Mouse (Mus musculus) bone marrow, adult 2 months (tissue): ENCODE results near the gene Tpd52l2. TPM values are rescaled to one million over a fixed set of nuclear protein-coding genes. Genes with fewer than 3 reads are reported as not detected.
A peak's percentile ranks its signal among the peaks of the same experiment; 100 is the strongest.

Source experiments
- H3K27ac ChIP-seq: fragments of 200-500 bp; 2 replicates; pipeline ENCODE4 v1.5.1; 2012; ENCODE audit warnings: low read depth, mild to moderate bottlenecking, control low read depth, inconsistent platforms, low read length; ENCODE audit not compliant: control insufficient read depth, poor library complexity, insufficient read depth
- H3K4me1 ChIP-seq: fragments of 200-500 bp; 2 replicates; pipeline ENCODE4 v1.6.1; 2011; ENCODE audit warnings: low read length; ENCODE audit not compliant: control insufficient read depth, insufficient read depth
- H3K4me3 ChIP-seq: fragments of 200-500 bp; replicated peaks from 2 replicates; pipeline ENCODE3; 2011; ENCODE audit warnings: mild to moderate bottlenecking, low read depth, low read length, control low read depth; ENCODE audit not compliant: control insufficient read depth
- CTCF ChIP-seq: fragments of 200-500 bp; IDR thresholded peaks from 2 replicates; pipeline ENCODE4 v1.5.1; 2011; ENCODE audit warnings: low read length, control low read depth; ENCODE audit not compliant: control insufficient read depth, insufficient read depth
- POLR2A ChIP-seq: fragments of 200-500 bp; IDR thresholded peaks from 2 replicates; pipeline ENCODE4 v1.6.1; 2011; ENCODE audit warnings: low read depth, mild to moderate bottlenecking, control low read depth, low read length, borderline replicate concordance; ENCODE audit not compliant: control insufficient read depth
- WGBS: fragments of 180-500 bp; shearing (Covaris S2); methylation state at CpG from one replicate; pipeline ENCODE4 v1.1.7; 2018; 5-methylcytosine and 5-hydroxymethylcytosine counted together
- polyA plus RNA-seq: library from polyadenylated mRNA; stranded (reverse); fragments of >200 nt; gene quantifications from 2 replicates; pipeline ENCODE4 v1.2.4, GENCODE M21; 2011; ENCODE audit warnings: low replicate concordance; ENCODE audit not compliant: missing spikeins, insufficient read depth, insufficient read length

Tpd52l2 gene
- polyA plus RNA-seq, 1 experiment: 32.9 TPM

DNA sequence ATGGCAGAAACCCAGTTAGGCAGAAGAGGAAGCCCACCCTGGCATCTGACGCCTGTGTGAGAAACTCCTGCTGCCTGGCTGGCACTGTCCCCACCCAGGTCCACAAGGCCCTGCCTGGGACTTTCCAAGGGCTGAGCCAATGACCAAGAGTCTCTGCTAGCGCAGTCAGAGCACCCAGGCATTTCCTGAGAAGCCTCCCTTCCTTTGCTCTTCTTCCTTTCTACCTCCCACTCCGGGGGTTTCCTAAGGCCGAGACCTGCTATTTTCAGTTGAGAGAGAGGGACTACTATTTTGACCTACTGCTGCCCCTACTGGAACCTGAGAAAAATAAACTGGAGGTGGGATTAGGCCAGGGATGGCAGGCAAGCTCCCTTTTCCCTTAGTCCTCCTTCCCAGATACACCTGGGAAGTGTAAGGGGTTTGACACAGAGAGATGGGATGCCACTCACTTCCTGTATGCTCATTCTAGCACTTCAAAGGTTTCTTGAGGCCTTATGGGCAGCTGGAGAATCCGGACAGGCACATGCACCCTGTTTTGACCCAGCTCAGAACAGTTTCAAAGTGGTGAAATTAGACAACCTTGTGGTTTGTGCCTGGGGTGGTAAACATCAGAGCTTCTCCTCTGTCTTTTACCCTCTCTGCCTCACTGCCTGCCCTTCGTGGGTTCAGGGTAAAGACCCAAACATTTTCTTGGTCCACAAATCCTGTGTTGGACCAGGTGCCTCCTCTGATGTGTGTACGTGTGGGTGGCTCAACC lies 13.2 kb upstream of the Tpd52l2 start:
- Histone ChIP-seq H3K4me3 (no peak overlapping the region), H3K4me1 (peaks cover 1% of the 10 kb centered on the region; the same call in 1 of the 2 replicates), H3K27ac (peak overlapping the region; percentile 25)
- TF ChIP-seq POLR2A: no peak
- TF ChIP-seq CTCF: no peak
- 4% methylated on average over 7 of the region's 7 CpGs for WGBS

DNA sequence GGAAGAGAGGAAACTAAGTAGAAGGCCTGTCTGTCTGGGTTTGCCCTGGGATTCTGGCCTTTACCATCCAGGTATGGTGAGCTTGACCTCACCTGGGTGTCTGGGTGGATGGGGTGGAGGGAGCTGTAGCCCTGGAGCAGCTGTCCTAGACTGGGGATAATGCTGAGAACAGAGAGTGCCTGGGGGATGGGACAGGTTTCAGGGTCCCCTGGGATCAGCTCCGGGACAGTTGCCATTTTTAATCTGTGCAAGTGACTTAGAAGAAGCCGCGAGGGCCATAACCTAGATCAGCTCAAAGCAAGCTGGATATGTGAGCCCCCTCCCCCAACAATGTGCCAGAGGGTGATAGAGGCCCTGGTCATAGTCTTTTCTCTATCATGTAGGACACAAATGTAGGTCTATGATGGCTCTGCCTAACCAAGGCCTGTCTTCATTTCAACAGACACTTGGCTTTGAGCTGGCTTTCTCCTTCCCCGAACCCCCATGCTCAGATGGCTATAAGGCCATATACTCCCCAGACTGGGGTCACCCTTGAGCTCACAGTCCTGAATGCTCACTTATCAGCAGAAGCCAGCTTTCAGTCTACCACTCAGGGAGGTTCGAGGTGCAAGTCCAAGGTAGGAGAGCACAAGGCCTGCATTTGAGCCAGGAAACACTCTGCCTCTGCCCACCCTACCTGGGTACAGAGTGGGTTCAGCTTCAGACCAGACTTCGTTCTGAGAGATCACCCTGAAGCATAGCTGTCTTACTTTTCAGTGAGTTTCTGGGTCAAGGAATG lies 12.3 kb upstream of the Tpd52l2 start:
- 63% methylated on average over 6 of the region's 6 CpGs for WGBS
- H3K27ac ChIP-seq: no peak overlapping the region
- TF ChIP-seq CTCF: no peak
- TF ChIP-seq POLR2A: no peak
- H3K4me3 ChIP-seq: no peak overlapping the region
- H3K4me1 ChIP-seq: peaks cover 1% of the 10 kb centered on the region; the same call in 1 of the 2 replicates

DNA sequence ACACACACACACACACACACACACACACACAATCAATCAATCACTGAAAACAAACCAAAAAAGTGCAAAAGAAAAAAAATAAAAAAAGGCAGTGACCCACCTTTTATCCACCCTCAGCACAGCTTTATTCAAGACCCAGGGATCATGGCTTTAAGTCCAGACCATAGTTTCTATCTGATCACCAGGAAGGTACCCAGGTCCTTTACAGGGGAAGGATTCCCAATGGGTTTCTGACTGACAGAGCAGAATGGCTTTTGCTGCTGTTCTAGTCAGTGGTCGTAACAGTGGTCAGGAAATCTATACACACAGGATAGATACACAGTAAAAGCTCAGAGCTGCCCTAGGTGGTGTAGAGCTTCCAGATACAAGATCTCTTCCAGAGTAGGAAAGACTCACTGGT lies 11.2 kb upstream of the Tpd52l2 start:
- no peak for TF ChIP-seq CTCF
- TF ChIP-seq POLR2A: no peak
- Histone ChIP-seq H3K4me3 (no peak overlapping the region), H3K4me1 (peaks cover 1% of the 10 kb centered on the region; the same call in 1 of the 2 replicates), H3K27ac (no peak overlapping the region)
- 69% methylated on average over 1 of the region's 1 CpGs for whole genome bisulfite sequencing

DNA sequence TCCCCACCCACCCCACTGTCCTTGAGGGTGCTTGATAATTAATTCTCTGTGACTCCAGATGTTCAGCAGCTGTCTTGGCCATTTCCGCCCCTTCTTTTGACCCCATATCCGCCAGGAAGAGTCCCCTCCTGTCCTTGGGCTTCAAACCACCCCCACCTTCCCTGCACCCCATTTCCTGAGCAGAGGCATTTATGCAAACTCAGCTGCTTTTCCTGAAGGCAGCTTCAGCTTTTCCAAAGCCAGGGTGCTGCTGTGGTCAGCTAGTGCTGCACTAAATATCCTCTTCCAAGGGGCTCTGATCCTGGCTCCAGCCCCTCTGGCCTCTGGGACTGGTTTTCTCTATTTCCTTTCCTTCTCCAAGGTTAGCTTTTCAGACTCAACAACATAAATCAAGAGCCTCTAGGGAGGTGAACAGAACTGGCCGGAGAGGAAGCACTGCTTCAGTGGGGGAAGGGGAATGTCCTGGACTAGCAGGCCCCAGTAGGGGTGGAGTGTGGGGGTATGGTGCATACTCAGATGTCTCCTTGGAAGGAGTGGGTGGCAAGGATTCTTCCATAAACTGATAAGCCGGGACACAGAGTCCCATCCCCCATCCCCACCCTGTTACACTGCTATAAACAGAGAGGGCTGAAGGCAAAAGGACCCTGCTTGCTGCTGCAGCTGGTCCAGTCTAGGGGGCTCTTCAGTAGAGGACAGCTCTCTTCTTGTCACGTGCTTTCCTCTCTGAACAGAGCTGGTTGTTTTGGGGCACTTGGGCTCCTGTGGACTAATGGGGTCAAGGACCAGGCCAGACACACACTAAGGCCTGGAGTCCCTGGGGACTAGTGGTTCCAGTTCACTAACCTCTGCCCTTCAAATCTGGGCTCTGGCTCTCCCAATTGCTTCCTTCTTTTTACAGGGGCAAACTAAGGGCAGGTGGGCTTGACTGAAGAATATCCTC lies 9.3 kb upstream of the Tpd52l2 start:
- Histone ChIP-seq H3K27ac (no peak overlapping the region), H3K4me1 (peaks cover 1% of the 10 kb centered on the region), H3K4me3 (no peak overlapping the region)
- TF ChIP-seq POLR2A: no peak
- TF ChIP-seq CTCF: no peak
- WGBS: 39% methylated on average over 5 of the region's 5 CpGs

DNA sequence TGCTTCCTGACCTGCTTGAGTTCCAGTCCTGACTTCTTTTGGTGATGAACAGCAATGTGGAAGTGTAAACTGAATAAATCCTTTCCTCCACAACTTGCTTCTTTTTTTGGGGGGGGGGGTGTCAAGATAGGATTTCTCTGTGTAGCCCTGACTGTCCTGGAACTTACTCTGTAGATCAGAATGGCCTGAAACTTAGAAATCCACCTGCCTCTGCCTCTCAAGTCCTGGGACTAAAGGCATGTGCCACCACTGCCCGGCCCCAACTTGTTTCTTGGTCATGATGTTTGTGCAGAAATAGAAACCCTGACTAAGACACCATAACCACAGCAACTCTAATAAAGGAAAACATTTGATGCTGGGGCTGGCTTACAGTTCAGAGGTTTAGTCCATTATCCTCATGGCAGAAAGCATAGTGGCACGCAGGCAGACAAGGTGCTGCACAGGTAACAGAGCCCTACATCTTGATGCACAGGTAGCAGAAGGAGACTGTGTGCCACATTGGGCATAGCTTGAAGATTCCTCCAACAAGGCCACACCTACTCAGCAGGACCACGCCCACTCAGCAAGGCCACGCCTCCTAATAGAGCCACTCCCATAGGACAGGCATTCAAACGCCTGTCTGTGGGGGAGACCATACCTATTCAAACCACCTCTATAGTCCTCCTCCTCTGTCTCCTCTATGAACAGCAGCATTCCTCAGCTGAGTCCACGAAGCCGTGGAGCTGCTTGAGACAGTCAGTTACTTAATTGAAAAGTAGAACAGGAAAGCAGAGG lies 5.3 kb upstream of the Tpd52l2 start:
- H3K4me1 ChIP-seq: no peaks in the 10 kb centered on the region; the same call in 1 of the 2 replicates
- 21% methylated on average over 7 of the region's 7 CpGs for WGBS
- TF ChIP-seq CTCF (no peak), POLR2A (no peak)
- no peak overlapping the region for H3K4me3 ChIP-seq
- H3K27ac ChIP-seq: no peak overlapping the region

DNA sequence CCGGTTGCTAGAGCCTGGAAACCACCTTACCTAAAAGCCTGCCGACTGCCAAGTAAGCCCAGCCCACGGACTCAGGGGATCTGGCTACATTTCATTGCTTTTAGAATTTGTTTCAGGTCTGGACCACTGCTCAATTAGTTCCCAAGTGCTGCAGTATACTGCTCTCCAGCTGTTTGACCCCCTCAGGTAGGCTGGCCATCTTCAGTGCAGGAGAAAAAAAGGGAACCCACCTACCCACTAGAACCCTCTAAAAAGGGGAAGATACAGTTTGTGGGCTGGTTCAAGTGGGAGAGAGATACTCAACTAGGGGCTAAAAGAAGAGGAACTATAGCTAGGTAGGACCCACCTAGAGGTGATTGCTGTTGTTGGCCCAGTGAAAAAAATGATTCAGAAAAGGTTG lies 4.7 kb upstream of the Tpd52l2 start:
- TF ChIP-seq POLR2A (no peak), CTCF (no peak)
- Histone ChIP-seq H3K4me1 (no peaks in the 10 kb centered on the region; the same call in 1 of the 2 replicates), H3K27ac (no peak overlapping the region), H3K4me3 (no peak overlapping the region)
- WGBS: under 1% methylated on average over 3 of the region's 3 CpGs

DNA sequence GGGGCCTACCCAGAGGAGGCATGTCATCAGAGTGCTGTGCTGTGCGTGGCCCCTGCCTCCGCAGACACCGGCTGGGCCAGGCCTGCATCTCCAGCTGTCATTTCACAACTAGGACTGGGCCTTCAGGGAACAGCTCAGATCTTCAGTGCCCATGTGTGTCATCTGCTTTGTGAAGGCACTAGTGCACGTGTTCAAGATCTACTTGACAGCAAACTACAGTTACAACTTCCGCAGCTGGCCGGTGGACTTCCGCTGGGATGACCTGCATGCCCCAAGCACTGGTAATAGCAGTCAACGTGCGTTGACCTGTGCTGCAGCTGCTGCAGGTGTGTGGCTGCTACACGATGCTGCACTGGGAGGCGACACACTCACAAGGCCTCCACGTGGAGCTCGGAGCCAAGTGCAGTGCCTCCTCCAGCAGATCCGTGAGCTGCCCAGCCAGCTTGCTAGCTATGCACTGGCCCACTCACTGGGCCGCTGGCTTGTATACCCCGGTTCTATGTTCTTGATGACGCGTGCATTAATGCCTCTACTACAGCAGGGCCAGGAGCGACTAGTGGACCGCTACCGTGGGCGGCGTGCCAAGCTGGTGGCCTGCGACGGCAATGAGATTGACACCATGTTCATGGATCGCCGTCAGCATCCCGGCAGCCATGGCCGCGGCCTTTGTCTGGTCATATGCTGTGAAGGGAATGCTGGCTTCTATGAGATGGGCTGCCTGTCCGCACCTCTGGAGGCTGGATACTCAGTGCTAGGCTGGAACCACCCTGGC lies 3.6 kb upstream of the Tpd52l2 start, which contains the start of gene Abhd16b:
Gene Abhd16b (plus strand): TSS at position 51 of the 772 bp plus-strand sequence.
- 91% methylated on average over 31 of the region's 31 CpGs for WGBS
- no peak within 1 kb of the TSS for H3K27ac ChIP-seq

More for the DNA sequence above, 3.6 kb upstream of the Tpd52l2 start, which contains the start of gene Abhd16b:
- TF ChIP-seq POLR2A (no peak), CTCF (no peak)
- no peaks in the 10 kb centered on the region; the same call in 1 of the 2 replicates for H3K4me1 ChIP-seq
- no peak within 1 kb of the TSS for H3K4me3 ChIP-seq
